In the genomic region with DNA sequence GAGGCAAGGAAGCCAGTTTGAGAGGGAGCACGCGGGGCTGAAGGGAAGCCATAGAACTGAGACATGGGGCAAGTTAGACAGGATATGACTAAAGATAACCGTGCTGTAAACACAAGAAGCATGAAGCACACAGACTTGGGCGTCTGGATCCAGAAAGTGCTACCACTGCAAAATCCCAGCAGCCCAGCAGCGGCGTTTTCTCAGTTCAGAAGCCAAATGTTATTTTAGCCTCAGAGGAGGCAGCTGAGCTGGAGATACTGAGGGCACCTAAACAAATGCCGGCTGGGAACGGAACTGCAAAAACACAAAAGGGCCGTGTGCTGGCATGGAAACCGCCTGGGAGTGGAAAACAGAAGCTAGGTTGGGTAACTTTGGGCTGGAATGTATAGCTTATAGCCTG, we compare ENCODE assay signal across 7 mouse cellular contexts. TPM values are rescaled to one million over a fixed set of nuclear protein-coding genes. Genes with fewer than 3 reads are reported as not detected.
A peak's percentile ranks its signal among the peaks of the same experiment; 100 is the strongest.
DNase-seq lines count a peak whose midpoint lies in the region; ATAC-seq and TF ChIP-seq lines count a peak whose summit lies in the region.

No protein-coding gene starts in this region.

- H3K4me2 ChIP-seq in lung, embryonic 16.5 days (ENCODE audit: low read depth, low read length): peak overlapping the region; percentile 13; the same call in 1 of the 2 replicates
- no peak overlapping the region for H3K4me2 ChIP-seq in hindbrain, embryonic 14.5 days (replicated peaks)

- 20% methylated on average over 10 of the region's 10 CpGs for WGBS in lung, embryonic 16.5 days
- 21% methylated on average over 10 of the region's 10 CpGs for WGBS in lung, adult 2 months
- WGBS in hindbrain, embryonic 14.5 days: 62% methylated on average over 10 of the region's 10 CpGs

- no peak for TF ChIP-seq CTCF in lung, adult 2 months (IDR thresholded peaks at IDR 0.05; ENCODE audit: insufficient read depth, low read length)

- no peaks in the 10 kb centered on the region for H3K9me3 ChIP-seq in lung, embryonic 16.5 days (ENCODE audit: control insufficient read depth, low read length)
- H3K9me3 ChIP-seq in hindbrain, embryonic 14.5 days (ENCODE audit: control insufficient read depth, low read length): no peaks in the 10 kb centered on the region

- no peaks in the 10 kb centered on the region for H3K27me3 ChIP-seq in lung, embryonic 16.5 days (ENCODE audit: control insufficient read depth, insufficient read depth, low read depth, low read length)
- H3K27me3 ChIP-seq in hindbrain, embryonic 14.5 days (ENCODE audit: control insufficient read depth, insufficient read depth, low read length): no peaks in the 10 kb centered on the region

- no peak overlapping the region for H3K4me3 ChIP-seq in lung, embryonic 16.5 days (ENCODE audit: low read length)
- H3K4me3 ChIP-seq in lung, adult 2 months (replicated peaks; ENCODE audit: extremely low read depth, low read depth, low read length): no peak overlapping the region
- no peak overlapping the region for H3K4me3 ChIP-seq in hindbrain, embryonic 14.5 days (replicated peaks; ENCODE audit: low read length)

- H3K36me3 ChIP-seq in lung, embryonic 16.5 days (ENCODE audit: control insufficient read depth, insufficient read depth, low read length): no peaks in the 10 kb centered on the region
- no peaks in the 10 kb centered on the region for H3K36me3 ChIP-seq in hindbrain, embryonic 14.5 days (replicated peaks; ENCODE audit: control insufficient read depth, insufficient read depth)

- peak overlapping the region; percentile 27; the same call in 1 of the 2 replicates for H3K9ac ChIP-seq in lung, embryonic 16.5 days (ENCODE audit: low read length)
- no peak overlapping the region for H3K9ac ChIP-seq in hindbrain, embryonic 14.5 days

- peaks cover 8% of the 10 kb centered on the region for H3K4me1 ChIP-seq in lung, embryonic 16.5 days (replicated peaks; ENCODE audit: control insufficient read depth, insufficient read depth, low read length)
- no peaks in the 10 kb centered on the region for H3K4me1 ChIP-seq in lung, adult 2 months (ENCODE audit: control insufficient read depth, insufficient read depth, low read length)
- no peaks in the 10 kb centered on the region for H3K4me1 ChIP-seq in hindbrain, embryonic 14.5 days (replicated peaks; ENCODE audit: control insufficient read depth, insufficient read depth, low read length)

- DNase-seq in lung, adult 2 months: no peak
- peak; percentile 13 to 15 for DNase-seq in frontal cortex, postnatal 25 days (ENCODE audit: low spot score in 2 of 2)
- no peak for DNase-seq in hindbrain, embryonic 14.5 days (ENCODE audit: low spot score)
- peak; percentile 41 to 65 for DNase-seq in lung, postnatal 4 days
- no peak for DNase-seq in spleen, postnatal 14 days (ENCODE audit: low spot score in 2 of 2)
- DNase-seq in adipocyte (ENCODE audit: low spot score): no peak

- no peak for TF ChIP-seq POLR2A in lung, adult 2 months (IDR thresholded peaks at IDR 0.05; ENCODE audit: borderline replicate concordance, extremely low read depth, low read depth, low read length)

- ATAC-seq in lung, embryonic 16.5 days (ENCODE audit: low read depth): peak; percentile 92
- ATAC-seq in hindbrain, embryonic 14.5 days (ENCODE audit: low FRiP score): no peak

- peak overlapping the region; percentile 45 for H3K27ac ChIP-seq in lung, embryonic 16.5 days (ENCODE audit: low read length)
- peak overlapping the region; percentile 36; the same call in 1 of the 2 replicates for H3K27ac ChIP-seq in hindbrain, embryonic 14.5 days

RNA-seq across cellular contexts. Expression of a gene that starts 43.9 kb away (rescaled TPM):
- polyA plus RNA-seq in lung, embryonic 16.5 days (2015; fragmentation: Nextera tagmentation; extraction: Ambion mirVana): 1.7 and 1.8 TPM in 2 replicates
- polyA plus RNA-seq in lung, adult 2 months (2012; rRNA removed): 1.2 and 3.1 TPM in 2 replicates
- polyA plus RNA-seq in hindbrain, embryonic 14.5 days (2014; fragmentation: Nextera tagmentation; extraction: Ambion mirVana): 10.7 and 14.6 TPM in 2 replicates

Comparison
In these comparisons a context has a peak if more than half of its experiments do, and no peak if none do; other contexts are left out.
1. DNase-seq: peak in frontal cortex, postnatal 25 days (2 of 2) and lung, postnatal 4 days (2 of 2); none in lung, adult 2 months (single experiment), hindbrain, embryonic 14.5 days (single experiment), spleen, postnatal 14 days (0 of 2) and adipocyte (single experiment).